23 mouse cellular contexts compared by ENCODE assay signal in genomic region chr19:30637471-30637870, GRCm38 (mm10).
DNase-seq lines count a peak whose midpoint lies in the region; ATAC-seq lines count a peak whose summit lies in the region.
"Had no signal": no experiment of that assay in that cellular context is flagged by ENCODE, and none has a peak within 500 bp of the region (broad histone marks: within the 10 kb centered on the region; RNA-seq: fewer than 3 reads in every experiment).

No protein-coding gene starts in this region.

- H3K4me1 ChIP-seq in forebrain, embryonic 13.5 days: no peaks in the 10 kb centered on the region
- no peaks in the 10 kb centered on the region for H3K4me1 ChIP-seq in forebrain, embryonic 12.5 days
- no peaks in the 10 kb centered on the region for H3K4me1 ChIP-seq in midbrain, embryonic 14.5 days (ENCODE audit: control insufficient read depth, insufficient read depth, low read length)
- no peaks in the 10 kb centered on the region for H3K4me1 ChIP-seq in midbrain, embryonic 11.5 days (ENCODE audit: control insufficient read depth, insufficient read depth, low read length)
- H3K4me1 ChIP-seq in hindbrain, embryonic 16.5 days (ENCODE audit: control insufficient read depth, insufficient read depth, low read depth, low read length): no peaks in the 10 kb centered on the region
- H3K4me1 ChIP-seq: heart, embryonic 12.5 days; limb, embryonic 15.5 days; liver, embryonic 15.5 days; midbrain, embryonic 12.5 days had no signal

- H3K27ac ChIP-seq in forebrain, embryonic 13.5 days: no peak overlapping the region
- no peak overlapping the region for H3K27ac ChIP-seq in forebrain, embryonic 12.5 days
- H3K27ac ChIP-seq in midbrain, embryonic 14.5 days (replicated peaks; ENCODE audit: low read depth, low read length): no peak overlapping the region
- no peak overlapping the region for H3K27ac ChIP-seq in midbrain, embryonic 11.5 days (ENCODE audit: low read depth, low read length)
- H3K27ac ChIP-seq in hindbrain, embryonic 16.5 days (ENCODE audit: low read depth, low read length): peak overlapping the region; percentile 29; the same call in 1 of the 2 replicates
- H3K27ac ChIP-seq: layer of hippocampus, adult 2 months; limb, embryonic 15.5 days; liver, embryonic 15.5 days; macrophage; midbrain, embryonic 12.5 days; stomach, postnatal 0 days had no signal

- no peaks in the 10 kb centered on the region for H3K36me3 ChIP-seq in forebrain, embryonic 13.5 days (ENCODE audit: poor library complexity, severe bottlenecking)
- no peaks in the 10 kb centered on the region for H3K36me3 ChIP-seq in forebrain, embryonic 12.5 days (replicated peaks)
- H3K36me3 ChIP-seq in midbrain, embryonic 14.5 days (ENCODE audit: control insufficient read depth, insufficient read depth, low read length): no peaks in the 10 kb centered on the region
- H3K36me3 ChIP-seq in midbrain, embryonic 11.5 days (ENCODE audit: control insufficient read depth, insufficient read depth, low read length): no peaks in the 10 kb centered on the region
- H3K36me3 ChIP-seq in hindbrain, embryonic 16.5 days (ENCODE audit: control insufficient read depth, insufficient read depth, low read length): no peaks in the 10 kb centered on the region
- H3K36me3 ChIP-seq: heart, embryonic 12.5 days; limb, embryonic 15.5 days; liver, embryonic 15.5 days; midbrain, embryonic 12.5 days had no signal

- no peak overlapping the region for H3K4me3 ChIP-seq in forebrain, embryonic 13.5 days
- H3K4me3 ChIP-seq in forebrain, embryonic 12.5 days (replicated peaks): no peak overlapping the region
- H3K4me3 ChIP-seq in midbrain, embryonic 14.5 days (replicated peaks; ENCODE audit: low read depth, low read length): no peak overlapping the region
- H3K4me3 ChIP-seq in midbrain, embryonic 11.5 days (ENCODE audit: low read depth, low read length): no peak overlapping the region
- no peak overlapping the region for H3K4me3 ChIP-seq in hindbrain, embryonic 16.5 days (ENCODE audit: low read length)
- H3K4me3 ChIP-seq: heart, embryonic 12.5 days; layer of hippocampus, adult 2 months; limb, embryonic 15.5 days; liver, embryonic 15.5 days; midbrain, embryonic 12.5 days had no signal

- 43% methylated on average over 8 of the region's 8 CpGs for WGBS in forebrain, embryonic 13.5 days
- WGBS in forebrain, embryonic 12.5 days: 61% methylated on average over 8 of the region's 8 CpGs
- WGBS in midbrain, embryonic 14.5 days: 65% methylated on average over 8 of the region's 8 CpGs
- 83% methylated on average over 8 of the region's 8 CpGs for WGBS in midbrain, embryonic 11.5 days
- 48% methylated on average over 8 of the region's 8 CpGs for WGBS in hindbrain, embryonic 16.5 days

- H3K9ac ChIP-seq in forebrain, embryonic 13.5 days: no peak overlapping the region
- H3K9ac ChIP-seq in forebrain, embryonic 12.5 days: no peak overlapping the region
- H3K9ac ChIP-seq in midbrain, embryonic 14.5 days (replicated peaks; ENCODE audit: low read length): no peak overlapping the region
- H3K9ac ChIP-seq in midbrain, embryonic 11.5 days (ENCODE audit: low read length): no peak overlapping the region
- no peak overlapping the region for H3K9ac ChIP-seq in hindbrain, embryonic 16.5 days (ENCODE audit: low read depth, low read length)
- H3K9ac ChIP-seq: heart, embryonic 12.5 days; limb, embryonic 15.5 days; liver, embryonic 15.5 days; midbrain, embryonic 12.5 days had no signal

- no peaks in the 10 kb centered on the region for H3K27me3 ChIP-seq in forebrain, embryonic 13.5 days
- no peaks in the 10 kb centered on the region for H3K27me3 ChIP-seq in forebrain, embryonic 12.5 days
- no peaks in the 10 kb centered on the region for H3K27me3 ChIP-seq in midbrain, embryonic 14.5 days (ENCODE audit: control insufficient read depth, insufficient read depth, low read length)
- H3K27me3 ChIP-seq in midbrain, embryonic 11.5 days (ENCODE audit: control insufficient read depth, insufficient read depth, low read length): no peaks in the 10 kb centered on the region
- no peaks in the 10 kb centered on the region for H3K27me3 ChIP-seq in hindbrain, embryonic 16.5 days (replicated peaks; ENCODE audit: control insufficient read depth, insufficient read depth, low read length)
- H3K27me3 ChIP-seq: CH12.LX; heart, embryonic 12.5 days; limb, embryonic 15.5 days; liver, embryonic 15.5 days; midbrain, embryonic 12.5 days had no signal

- ATAC-seq in forebrain, embryonic 13.5 days: peak; percentile 79
- ATAC-seq in forebrain, embryonic 12.5 days (ENCODE audit: low FRiP score): no peak; the same call in 1 of the 2 replicates
- no peak for ATAC-seq in midbrain, embryonic 14.5 days (ENCODE audit: low FRiP score, low TSS enrichment)
- ATAC-seq in midbrain, embryonic 11.5 days (ENCODE audit: low FRiP score): no peak
- peak; percentile 60; the same call in 1 of the 2 replicates for ATAC-seq in hindbrain, embryonic 16.5 days
- ATAC-seq: inflammation-experienced regulatory T-cells, adult 6 months had no signal

- peak; percentile 68 for DNase-seq in midbrain, embryonic 14.5 days
- DNase-seq in midbrain, embryonic 11.5 days (ENCODE audit: low spot score, missing footprints): no peak
- peak; percentile 10 for DNase-seq in brain, adult 2 months (ENCODE audit: low read depth, low spot score)
- no peak for DNase-seq in spleen, adult 12 weeks (ENCODE audit: low spot score)
- DNase-seq: cerebellum, postnatal 25 days; heart, adult 11 months; heart, postnatal 14 days; kidney, adult 8-10 months; kidney, postnatal 14 days; layer of hippocampus, postnatal 36 days; right cerebral cortex, postnatal 14 days had no signal

- no peak overlapping the region for H3K4me2 ChIP-seq in forebrain, embryonic 13.5 days
- H3K4me2 ChIP-seq in forebrain, embryonic 12.5 days: no peak overlapping the region
- H3K4me2 ChIP-seq in midbrain, embryonic 14.5 days (ENCODE audit: low read length): no peak overlapping the region
- no peak overlapping the region for H3K4me2 ChIP-seq in midbrain, embryonic 11.5 days
- peak overlapping the region; percentile 25 for H3K4me2 ChIP-seq in hindbrain, embryonic 16.5 days (ENCODE audit: low read length)
- H3K4me2 ChIP-seq: heart, embryonic 12.5 days; limb, embryonic 15.5 days; liver, embryonic 15.5 days; midbrain, embryonic 12.5 days had no signal

- no peaks in the 10 kb centered on the region for H3K9me3 ChIP-seq in forebrain, embryonic 13.5 days (replicated peaks)
- no peaks in the 10 kb centered on the region for H3K9me3 ChIP-seq in forebrain, embryonic 12.5 days
- H3K9me3 ChIP-seq in midbrain, embryonic 14.5 days (ENCODE audit: control insufficient read depth, low read length): no peaks in the 10 kb centered on the region
- no peaks in the 10 kb centered on the region for H3K9me3 ChIP-seq in midbrain, embryonic 11.5 days (ENCODE audit: control insufficient read depth, low read length)
- H3K9me3 ChIP-seq in hindbrain, embryonic 16.5 days (ENCODE audit: control insufficient read depth, low read length): no peaks in the 10 kb centered on the region
- H3K9me3 ChIP-seq: heart, embryonic 12.5 days; limb, embryonic 15.5 days; liver, embryonic 15.5 days; midbrain, embryonic 12.5 days had no signal

Comparison
In these comparisons a context has a peak if more than half of its experiments do, and no peak if none do; other contexts are left out.
1. ATAC-seq: peak in forebrain, embryonic 13.5 days (single experiment) and hindbrain, embryonic 16.5 days (single experiment); none in forebrain, embryonic 12.5 days (single experiment), midbrain, embryonic 14.5 days (single experiment) and midbrain, embryonic 11.5 days (single experiment).
2. DNase-seq: peak in midbrain, embryonic 14.5 days (single experiment) and brain, adult 2 months (single experiment); none in midbrain, embryonic 11.5 days (single experiment) and spleen, adult 12 weeks (single experiment).